Mouse (Mus musculus) embryonic facial prominence, embryonic 12.5 days (tissue): ENCODE results near the gene Exosc6. TPM values are rescaled to one million over a fixed set of nuclear protein-coding genes. Genes with fewer than 3 reads are reported as not detected.
"Not testable (repeated sequence)": the region's sequence is repeated elsewhere in the genome, so short reads cannot be mapped to it uniquely, and the experiment has no call there.

Experiments
- ATAC-seq: fragments of 200-750 bp; cut with Nextera tagmentation; 2 replicates; pipeline ENCODE4 v1.8.0; 2017; ENCODE audit not compliant: insufficient number of reproducible peaks, insufficient read depth, low FRiP score, low TSS enrichment
- H3K27ac ChIP-seq: fragments of 300-500 bp; sonication (generic); 2 replicates; pipeline ENCODE4 v1.5.1; 2016; ENCODE audit warnings: mild to moderate bottlenecking
- H3K27me3 ChIP-seq: fragments of 300-500 bp; sonication (generic); 2 replicates; pipeline ENCODE4 v1.6.1; 2016; ENCODE audit warnings: mild to moderate bottlenecking, moderate library complexity
- H3K36me3 ChIP-seq: fragments of 300-500 bp; sonication (generic); 2 replicates; pipeline ENCODE4 v1.6.1; 2016; ENCODE audit warnings: mild to moderate bottlenecking
- H3K4me1 ChIP-seq: fragments of 300-500 bp; sonication (generic); 2 replicates; pipeline ENCODE4 v1.6.1; 2016
- H3K4me2 ChIP-seq: fragments of 300-500 bp; sonication (generic); replicated peaks from 2 replicates; pipeline ENCODE4 v1.6.1; 2016; ENCODE audit warnings: mild to moderate bottlenecking, moderate library complexity
- H3K4me3 ChIP-seq: fragments of 300-500 bp; sonication (generic); 2 replicates; pipeline ENCODE4 v1.5.1; 2016; ENCODE audit warnings: mild to moderate bottlenecking
- H3K9ac ChIP-seq: fragments of 300-500 bp; sonication (generic); 2 replicates; pipeline ENCODE4 v1.6.1; 2016; ENCODE audit warnings: mild to moderate bottlenecking, moderate library complexity
- H3K9me3 ChIP-seq: fragments of 300-500 bp; sonication (generic); 2 replicates; pipeline ENCODE4 v1.6.1; 2016; ENCODE audit warnings: mild to moderate bottlenecking, moderate library complexity
- WGBS: fragments of 180-500 bp; shearing (Covaris S2); methylation state at CpG from one replicate; pipeline ENCODE4 v1.1.7; 2016; 5-methylcytosine and 5-hydroxymethylcytosine counted together
- polyA plus RNA-seq: library from polyadenylated mRNA; unstranded; fragments of >200 nt; fragmentation: Nextera tagmentation; extraction: Ambion mirVana; gene quantifications from 2 replicates; pipeline ENCODE4 v1.2.1, GENCODE M21; 2016

The Exosc6 gene
- 26.0 and 26.9 TPM in 2 replicates for polyA plus RNA-seq

- Histone ChIP-seq H3K4me3 (peak within 1 kb of the TSS; percentile 92), H3K4me1 (peaks cover 15% of the 10 kb centered on the region), H3K36me3 (peaks cover 53% of the 10 kb centered on the region), H3K9ac (peak within 1 kb of the TSS; percentile 97), H3K9me3 (no peaks in the 10 kb centered on the region), H3K4me2 (peak within 1 kb of the TSS; percentile 94), H3K27me3 (no peaks in the 10 kb centered on the region), H3K27ac (peak within 1 kb of the TSS; percentile 83)
- ATAC-seq: peak; percentile 94
- WGBS: under 1% methylated on average over 68 of the region's 68 CpGs
Observed at GRCm38 (mm10) chr8:111056158-111056663, at the start of gene Exosc6. TSS of gene Exosc6 (plus strand) at chr8:111056339.

- H3K27ac ChIP-seq, ATAC-seq, H3K27me3 ChIP-seq, H3K9me3 ChIP-seq, H3K4me1 ChIP-seq, H3K9ac ChIP-seq, H3K4me2 ChIP-seq, H3K4me3 ChIP-seq: not testable (repeated sequence)
- 82% methylated on average over 9 of the region's 10 CpGs for WGBS
- H3K36me3 ChIP-seq: peaks cover 32% of the 10 kb centered on the region
Observed at GRCm38 (mm10) chr8:111010230-111010991, 45.7 kb upstream of the Exosc6 start.

GRCm38 (mm10) chr8:111026609-111027008, 29.5 kb upstream of the Exosc6 start:
- H3K9me3 ChIP-seq, H3K4me3 ChIP-seq, H3K27ac ChIP-seq, H3K4me1 ChIP-seq, H3K36me3 ChIP-seq, H3K9ac ChIP-seq, H3K27me3 ChIP-seq, ATAC-seq, H3K4me2 ChIP-seq: not testable (repeated sequence)
- WGBS: 100% methylated on average over 2 of the region's 2 CpGs

- no peaks in the 10 kb centered on the region for H3K4me1 ChIP-seq
- 0 out of 2 replicates have a peak, but pooled peaks have one; percentile 80 for ATAC-seq
- H3K9me3 ChIP-seq: no peaks in the 10 kb centered on the region
- H3K36me3 ChIP-seq: no peaks in the 10 kb centered on the region
- H3K27ac ChIP-seq: no peak overlapping the region
- under 1% methylated on average over 31 of the region's 31 CpGs for WGBS
- peak overlapping the region; percentile 80 for H3K9ac ChIP-seq
- H3K27me3 ChIP-seq: no peaks in the 10 kb centered on the region
- peak overlapping the region; percentile 78 for H3K4me3 ChIP-seq
- peak overlapping the region; percentile 62 for H3K4me2 ChIP-seq
Observed at GRCm38 (mm10) chr8:111027391-111027937, 28.7 kb upstream of the Exosc6 start.

GRCm38 (mm10) chr8:111029589-111029988, 26.6 kb upstream of the Exosc6 start:
- no peaks in the 10 kb centered on the region for H3K36me3 ChIP-seq
- H3K9me3 ChIP-seq: no peaks in the 10 kb centered on the region
- H3K4me2 ChIP-seq: no peak overlapping the region
- H3K27me3 ChIP-seq: no peaks in the 10 kb centered on the region
- no peak overlapping the region for H3K27ac ChIP-seq
- H3K4me3 ChIP-seq: no peak overlapping the region
- peaks cover 4% of the 10 kb centered on the region for H3K4me1 ChIP-seq
- no peak overlapping the region for H3K9ac ChIP-seq
- no peak for ATAC-seq
- WGBS: 51% methylated on average over 4 of the region's 4 CpGs

GRCm38 (mm10) chr8:111030045-111030444, 26.1 kb upstream of the Exosc6 start:
- Histone ChIP-seq H3K36me3 (no peaks in the 10 kb centered on the region), H3K27ac (no peak overlapping the region), H3K4me1 (peaks cover 8% of the 10 kb centered on the region), H3K4me2 (no peak overlapping the region), H3K9ac (no peak overlapping the region), H3K27me3 (no peaks in the 10 kb centered on the region), H3K4me3 (no peak overlapping the region), H3K9me3 (no peaks in the 10 kb centered on the region)
- 80% methylated on average over 6 of the region's 6 CpGs for WGBS
- no peak for ATAC-seq

GRCm38 (mm10) chr8:111031572-111031971, 24.6 kb upstream of the Exosc6 start, which contains the start of gene Ddx19b:
TSS of gene Ddx19b (minus strand) at chr8:111031751.
- WGBS: 96% methylated on average over 19 of the region's 19 CpGs
- peaks cover 4% of the 10 kb centered on the region; the same call in 1 of the 2 replicates for H3K36me3 ChIP-seq
- H3K9ac ChIP-seq: no peak within 1 kb of the TSS
- no peak for ATAC-seq
- no peak within 1 kb of the TSS for H3K27ac ChIP-seq
- no peak within 1 kb of the TSS for H3K4me3 ChIP-seq
- H3K27me3 ChIP-seq: no peaks in the 10 kb centered on the region
- H3K4me1 ChIP-seq: peaks cover 15% of the 10 kb centered on the region
- no peaks in the 10 kb centered on the region for H3K9me3 ChIP-seq
- H3K4me2 ChIP-seq: no peak within 1 kb of the TSS

GRCm38 (mm10) chr8:111032916-111033315, 23.2 kb upstream of the Exosc6 start, which contains the start of gene Aars:
TSS of gene Aars (plus strand) at chr8:111033144.
- H3K27me3 ChIP-seq: no peaks in the 10 kb centered on the region
- H3K4me2 ChIP-seq: peak within 1 kb of the TSS; percentile 66
- ATAC-seq: no peak
- H3K36me3 ChIP-seq: peaks cover 12% of the 10 kb centered on the region
- 94% methylated on average over 7 of the region's 7 CpGs for WGBS
- peak within 1 kb of the TSS; percentile 73 for H3K9ac ChIP-seq
- H3K27ac ChIP-seq: peak within 1 kb of the TSS; percentile 65
- peaks cover 15% of the 10 kb centered on the region for H3K4me1 ChIP-seq
- peak within 1 kb of the TSS; percentile 77 for H3K4me3 ChIP-seq
- no peaks in the 10 kb centered on the region for H3K9me3 ChIP-seq

- peak; percentile 92 for ATAC-seq
- peak overlapping the region; percentile 66 for H3K4me2 ChIP-seq
- H3K4me1 ChIP-seq: peaks cover 15% of the 10 kb centered on the region
- peaks cover 18% of the 10 kb centered on the region for H3K36me3 ChIP-seq
- H3K27me3 ChIP-seq: no peaks in the 10 kb centered on the region
- H3K9ac ChIP-seq: peak overlapping the region; percentile 73
- H3K4me3 ChIP-seq: peak overlapping the region; percentile 77
- no peaks in the 10 kb centered on the region for H3K9me3 ChIP-seq
- 6% methylated on average over 37 of the region's 37 CpGs for WGBS
- peak overlapping the region; percentile 65 for H3K27ac ChIP-seq
Observed at GRCm38 (mm10) chr8:111033482-111034215, 22.5 kb upstream of the Exosc6 start.

GRCm38 (mm10) chr8:111034276-111034675, 21.9 kb upstream of the Exosc6 start:
- peak overlapping the region; percentile 77 for H3K4me3 ChIP-seq
- no peaks in the 10 kb centered on the region for H3K9me3 ChIP-seq
- H3K4me1 ChIP-seq: peaks cover 15% of the 10 kb centered on the region
- H3K27ac ChIP-seq: peak overlapping the region; percentile 65
- peaks cover 24% of the 10 kb centered on the region for H3K36me3 ChIP-seq
- 20% methylated on average over 12 of the region's 12 CpGs for WGBS
- ATAC-seq: 0 out of 2 replicates have a peak, but pooled peaks have one; percentile 8
- H3K27me3 ChIP-seq: no peaks in the 10 kb centered on the region
- peak overlapping the region; percentile 73 for H3K9ac ChIP-seq
- H3K4me2 ChIP-seq: peak overlapping the region; percentile 66

GRCm38 (mm10) chr8:111036591-111036990, 19.5 kb upstream of the Exosc6 start:
- ATAC-seq: no peak
- Histone ChIP-seq H3K9ac (no peak overlapping the region), H3K36me3 (peaks cover 44% of the 10 kb centered on the region), H3K4me1 (peaks cover 15% of the 10 kb centered on the region), H3K27me3 (no peaks in the 10 kb centered on the region), H3K4me2 (no peak overlapping the region), H3K9me3 (no peaks in the 10 kb centered on the region), H3K27ac (no peak overlapping the region), H3K4me3 (no peak overlapping the region)
- WGBS: 95% methylated on average over 15 of the region's 15 CpGs
